Mouse (Mus musculus): ENCODE measurements around the gene Utrn.

Utrn gene

GRCm38 (mm10) chr10:12579048-12579447 is 290.1 kb downstream of the Utrn start:
- no peak for DNase-seq

GRCm38 (mm10) chr10:12575849-12576435 is 293.2 kb downstream of the Utrn start:
- no peak for DNase-seq

- no peak for DNase-seq
Measured at GRCm38 (mm10) chr10:12574760-12575159, 294.4 kb downstream of the Utrn start.

GRCm38 (mm10) chr10:12573601-12574000 is 295.6 kb downstream of the Utrn start:
- no peak for DNase-seq

- DNase-seq, result no peak
Measured at GRCm38 (mm10) chr10:12572759-12573158, 296.4 kb downstream of the Utrn start.

GRCm38 (mm10) chr10:12564425-12564824 is 304.7 kb downstream of the Utrn start:
- DNase-seq, result no peak

GRCm38 (mm10) chr10:12558810-12559209 is 310.4 kb downstream of the Utrn start:
- DNase-seq, result no peak

GRCm38 (mm10) chr10:12554090-12554718 is 315.0 kb downstream of the Utrn start:
- DNase-seq, result no peak

- DNase-seq, result no peak
Measured at GRCm38 (mm10) chr10:12552890-12553278, 316.3 kb downstream of the Utrn start.

GRCm38 (mm10) chr10:12552196-12552889 is 316.8 kb downstream of the Utrn start:
- no peak for DNase-seq

- DNase-seq, result no peak
Measured at GRCm38 (mm10) chr10:12551735-12552134, 317.4 kb downstream of the Utrn start.

GRCm38 (mm10) chr10:12549945-12550540 is 319.1 kb downstream of the Utrn start:
- DNase-seq, result no peak

GRCm38 (mm10) chr10:12549261-12549660 is 319.9 kb downstream of the Utrn start:
- DNase-seq, result no peak

- DNase-seq, result peak in 1 of 2 experiments; percentile 8
Measured at GRCm38 (mm10) chr10:12548616-12549084, 320.5 kb downstream of the Utrn start.

- DNase-seq, result no peak
Measured at GRCm38 (mm10) chr10:12547037-12547625, 322.0 kb downstream of the Utrn start.

- no peak for DNase-seq
Measured at GRCm38 (mm10) chr10:12545440-12545839, 323.7 kb downstream of the Utrn start.

- no peak for DNase-seq
Measured at GRCm38 (mm10) chr10:12541757-12542156, 327.4 kb downstream of the Utrn start.

- no peak for DNase-seq
Measured at GRCm38 (mm10) chr10:12535272-12535671, 333.9 kb downstream of the Utrn start.

GRCm38 (mm10) chr10:12534801-12535200 is 334.4 kb downstream of the Utrn start:
- no peak for DNase-seq

- DNase-seq, result no peak
Measured at GRCm38 (mm10) chr10:12534301-12534700, 334.9 kb downstream of the Utrn start.

GRCm38 (mm10) chr10:12522078-12522477 is 347.1 kb downstream of the Utrn start:
- no peak for DNase-seq

- DNase-seq, result no peak
Measured at GRCm38 (mm10) chr10:12518162-12518561, 351.0 kb downstream of the Utrn start.

GRCm38 (mm10) chr10:12505568-12505967 is 363.6 kb downstream of the Utrn start:
- DNase-seq, result no peak
